Comparison of ENCODE assay signal across 9 mouse cellular contexts in the genomic region with DNA sequence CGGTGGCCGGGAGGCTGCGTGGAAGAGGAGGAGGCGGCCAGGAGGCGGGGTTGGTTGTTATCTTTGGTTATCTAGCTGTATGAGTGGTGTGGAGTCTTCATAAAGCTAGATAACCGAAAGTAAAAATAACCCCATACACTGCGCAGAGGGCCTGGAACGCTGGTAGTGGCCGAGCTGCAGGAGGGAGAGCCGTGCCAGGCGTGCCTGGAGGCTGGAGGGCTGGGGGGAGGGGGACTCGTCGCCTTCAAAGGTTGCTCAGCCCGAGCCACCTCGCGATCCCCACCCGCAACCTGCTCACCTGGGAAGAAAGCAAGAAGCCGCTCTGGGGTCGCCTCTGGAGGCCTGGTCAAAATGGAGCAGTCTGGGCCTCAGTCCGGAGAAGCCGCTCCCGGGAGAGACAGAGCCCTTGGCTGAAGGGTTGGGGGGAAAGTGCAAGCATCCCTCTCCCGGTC. TPM values are rescaled to one million over a fixed set of nuclear protein-coding genes. Genes with fewer than 3 reads are reported as not detected.
DNase-seq lines count a peak whose midpoint lies in the region; ATAC-seq and TF ChIP-seq lines count a peak whose summit lies in the region.
"Had no signal": no experiment of that assay in that cellular context is flagged by ENCODE, and none has a peak within 500 bp of the region (broad histone marks: within the 10 kb centered on the region; RNA-seq: fewer than 3 reads in every experiment).

No protein-coding gene starts in this region.

- H3K27me3 ChIP-seq in cerebellum, adult 2 months (ENCODE audit: control insufficient read depth, insufficient read depth, low read length): no peaks in the 10 kb centered on the region
- peaks cover 7% of the 10 kb centered on the region for H3K27me3 ChIP-seq in hindbrain, embryonic 14.5 days (ENCODE audit: control insufficient read depth, insufficient read depth, low read length)
- peaks cover 97% of the 10 kb centered on the region for H3K27me3 ChIP-seq in midbrain, embryonic 11.5 days (ENCODE audit: control insufficient read depth, insufficient read depth, low read length)

- peak overlapping the region; percentile 96 for H3K9ac ChIP-seq in hindbrain, embryonic 14.5 days
- peak overlapping the region; percentile 64 for H3K9ac ChIP-seq in midbrain, embryonic 11.5 days (ENCODE audit: low read length)

- H3K4me1 ChIP-seq in cerebellum, adult 2 months (ENCODE audit: control insufficient read depth, insufficient read depth, low read length): peaks cover 19% of the 10 kb centered on the region
- H3K4me1 ChIP-seq in hindbrain, embryonic 14.5 days (replicated peaks; ENCODE audit: control insufficient read depth, insufficient read depth, low read length): peaks cover 32% of the 10 kb centered on the region
- H3K4me1 ChIP-seq in midbrain, embryonic 11.5 days (ENCODE audit: control insufficient read depth, insufficient read depth, low read length): peaks cover 10% of the 10 kb centered on the region; the same call in 1 of the 2 replicates

- ATAC-seq in hindbrain, embryonic 14.5 days (ENCODE audit: low FRiP score): no peak
- ATAC-seq in midbrain, embryonic 11.5 days (ENCODE audit: low FRiP score): no peak

- H3K4me3 ChIP-seq in left cerebral cortex, adult 2 months: peak overlapping the region; percentile 51
- H3K4me3 ChIP-seq in cerebellum, adult 2 months (replicated peaks; ENCODE audit: insufficient read depth, low read depth, low read length): peak overlapping the region; percentile 67
- peak overlapping the region; percentile 68 for H3K4me3 ChIP-seq in hindbrain, embryonic 14.5 days (replicated peaks; ENCODE audit: low read length)
- peak overlapping the region; percentile 40 for H3K4me3 ChIP-seq in midbrain, embryonic 11.5 days (ENCODE audit: low read depth, low read length)
- H3K4me3 ChIP-seq: myocyte had no signal

- peaks cover 31% of the 10 kb centered on the region for H3K36me3 ChIP-seq in hindbrain, embryonic 14.5 days (replicated peaks; ENCODE audit: control insufficient read depth, insufficient read depth)
- H3K36me3 ChIP-seq in midbrain, embryonic 11.5 days (ENCODE audit: control insufficient read depth, insufficient read depth, low read length): no peaks in the 10 kb centered on the region

- H3K4me2 ChIP-seq in hindbrain, embryonic 14.5 days (replicated peaks): peak overlapping the region; percentile 94
- peak overlapping the region; percentile 42 for H3K4me2 ChIP-seq in midbrain, embryonic 11.5 days

- DNase-seq in left cerebral cortex, adult 2 months (ENCODE audit: extremely low spot score in 1 of 2, low spot score in 2 of 2): no peak
- DNase-seq in left cerebral cortex, postnatal 14 days (ENCODE audit: low spot score in 2 of 2): no peak
- DNase-seq in cerebellum, adult 2 months: peak; percentile 76
- DNase-seq in hindbrain, embryonic 14.5 days (ENCODE audit: low spot score): no peak
- DNase-seq in midbrain, embryonic 11.5 days (ENCODE audit: low spot score, missing footprints): peak; percentile 94
- no peak for DNase-seq in thymus, postnatal 25 days
- no peak for DNase-seq in gastrocnemius, postnatal 36 days
- no peak for DNase-seq in kidney, postnatal 25 days

- H3K9me3 ChIP-seq in hindbrain, embryonic 14.5 days (ENCODE audit: control insufficient read depth, low read length): no peaks in the 10 kb centered on the region
- no peaks in the 10 kb centered on the region for H3K9me3 ChIP-seq in midbrain, embryonic 11.5 days (ENCODE audit: control insufficient read depth, low read length)

- WGBS in cerebellum, adult 2 months: 3% methylated on average over 23 of the region's 23 CpGs
- whole genome bisulfite sequencing in hindbrain, embryonic 14.5 days: 2% methylated on average over 23 of the region's 23 CpGs
- 1% methylated on average over 23 of the region's 23 CpGs for WGBS in midbrain, embryonic 11.5 days

- TF ChIP-seq POLR2A in cerebellum, adult 2 months (IDR thresholded peaks at IDR 0.05; ENCODE audit: borderline replicate concordance, insufficient read depth, low read length): no peak

- no peak for TF ChIP-seq CTCF in left cerebral cortex, adult 2 months (IDR thresholded peaks at IDR 0.05)
- TF ChIP-seq CTCF in cerebellum, adult 2 months (IDR thresholded peaks at IDR 0.05; ENCODE audit: borderline replicate concordance, insufficient read depth, low read depth, low read length): no peak

- peak overlapping the region; percentile 95 for H3K27ac ChIP-seq in left cerebral cortex, adult 2 months
- peak overlapping the region; percentile 80 for H3K27ac ChIP-seq in cerebellum, adult 2 months (ENCODE audit: insufficient read depth, low read length)
- peak overlapping the region; percentile 98 for H3K27ac ChIP-seq in hindbrain, embryonic 14.5 days
- H3K27ac ChIP-seq in midbrain, embryonic 11.5 days (ENCODE audit: low read depth, low read length): no peak overlapping the region

- intact Hi-C loops in left cerebral cortex, adult 2 months (cut with DNase I): loop anchor here (2.0 kb wide), 1 partner anchor 15 kb away; no protein-coding TSS in a partner anchor
- intact Hi-C loops in left cerebral cortex, postnatal 14 days (cut with DNase I): no loop called here
- intact Hi-C loops in gastrocnemius, postnatal 36 days (cut with DNase I): no loop called here

RNA-seq across cellular contexts. Expression of gene Rhbg, which starts 38.9 kb away (rescaled TPM):
- not detected for total RNA-seq in left cerebral cortex, adult 2 months (2021)
- total RNA-seq in left cerebral cortex, postnatal 14 days (2021): under 1 TPM in 1 of 2 experiments, not detected in 1; 0.18 TPM
- 0.08 and 0.17 TPM in 2 replicates for polyA plus RNA-seq in cerebellum, adult 2 months (2012; rRNA removed)
- 0.48 and 0.76 TPM in 2 replicates for polyA plus RNA-seq in hindbrain, embryonic 14.5 days (2014; fragmentation: Nextera tagmentation; extraction: Ambion mirVana)
- 0.15 TPM in 1 of 2 replicates, not detected in the other for polyA plus RNA-seq in midbrain, embryonic 11.5 days (2014; fragmentation: Nextera tagmentation; extraction: Ambion mirVana)
- not detected for total RNA-seq in gastrocnemius, postnatal 36 days (2021)
- polyA plus RNA-seq: myocyte had no signal

Comparison
In these comparisons a context has a peak if more than half of its experiments do, and no peak if none do; other contexts are left out.
1. DNase-seq: peak in cerebellum, adult 2 months (2 of 2) and midbrain, embryonic 11.5 days (single experiment); none in left cerebral cortex, adult 2 months (0 of 2), left cerebral cortex, postnatal 14 days (0 of 2), hindbrain, embryonic 14.5 days (single experiment), thymus, postnatal 25 days (single experiment), gastrocnemius, postnatal 36 days (0 of 2) and kidney, postnatal 25 days (0 of 2).
2. Peak in every context shown above with its lines, with median percentiles within 50 percentile points of each other: H3K4me3 ChIP-seq.